Mouse (Mus musculus) spleen, postnatal 36 days (tissue): ENCODE measurements around the gene Tmem238.
"Not testable (repeated sequence)": the region's sequence is repeated elsewhere in the genome, so short reads cannot be mapped to it uniquely, and the experiment has no call there.

Source experiments
- DNase-seq, 2 experiments: peaks; one replicate each; pipeline ENCODE4 v3.0.0; 2022; ENCODE audit warnings: low spot score in 2 of 2, mixed read lengths in 1 of 2

The Tmem238 gene

DNA sequence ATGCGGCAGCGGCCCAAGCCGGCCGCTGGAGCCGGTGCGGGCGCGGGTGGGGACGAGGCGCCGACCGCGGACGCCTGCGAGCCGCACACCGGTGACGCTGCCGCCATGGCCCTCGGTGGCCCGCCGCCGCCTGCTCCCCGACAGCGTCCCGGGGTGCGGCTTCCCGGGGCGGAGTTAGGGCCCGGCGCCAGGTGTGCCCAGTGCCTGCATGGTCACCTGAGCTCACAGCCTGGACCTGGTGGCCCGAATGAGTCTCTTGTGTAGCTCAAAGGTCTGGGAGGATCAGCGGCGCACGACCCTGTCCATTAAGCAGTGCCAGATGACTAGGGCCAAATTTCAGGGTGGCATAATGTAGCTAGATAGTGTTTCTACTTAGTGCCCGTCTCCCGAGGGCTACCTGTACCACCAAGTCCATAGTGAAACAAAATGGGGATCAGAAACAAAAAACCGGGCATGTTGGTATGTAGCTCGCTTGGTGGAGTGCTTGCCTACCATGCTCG, at the start of gene Tmem238:
Tmem238 (minus strand) TSS at position 221 of the 500 bp plus-strand sequence.
- peak; percentile 18 to 25 for DNase-seq

DNA sequence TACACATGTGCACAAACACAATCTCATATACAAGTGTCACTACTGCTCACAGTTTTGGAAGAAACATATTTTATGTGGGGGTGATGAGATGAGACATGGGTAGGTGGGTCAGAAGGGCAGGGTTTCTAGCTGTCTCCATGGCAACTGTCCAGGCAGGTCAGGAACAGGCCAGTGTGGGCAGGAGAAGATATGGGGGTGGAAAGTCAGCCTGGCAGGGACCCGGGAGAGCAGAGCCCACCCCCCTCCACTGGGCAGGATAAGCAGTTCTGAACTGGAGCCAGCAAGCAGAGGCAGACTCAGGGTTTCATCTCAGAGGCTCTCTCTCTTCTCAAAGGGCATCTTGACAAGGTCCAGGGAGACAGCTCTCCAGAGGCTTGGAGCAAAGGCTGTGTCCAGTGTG, 48.2 kb upstream of the Tmem238 start:
- DNase-seq = no peak

DNA sequence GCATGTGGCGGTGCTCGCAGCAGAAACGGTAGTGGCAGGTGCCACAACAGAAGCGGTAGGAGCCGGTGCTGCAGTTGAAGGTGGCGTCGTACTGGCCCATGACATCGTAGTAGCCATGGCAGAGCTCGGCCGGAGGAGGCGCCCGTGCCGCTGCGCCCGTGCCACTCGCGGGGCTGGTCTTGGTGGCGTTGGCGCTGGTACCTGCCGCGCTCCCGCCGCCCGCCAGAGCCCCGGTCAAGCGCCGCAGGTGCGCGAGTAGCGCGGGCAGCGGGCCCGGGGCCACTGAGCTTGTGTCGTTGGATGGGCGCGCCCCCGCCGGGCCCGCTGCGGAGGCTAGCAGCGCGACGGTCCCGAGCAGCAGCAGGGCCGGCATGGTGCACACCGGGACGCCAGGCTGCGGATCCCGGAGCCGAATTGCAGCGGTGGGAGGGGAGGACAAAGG, 46.9 kb upstream of the Tmem238 start:
- peak; percentile 45 to 61 for DNase-seq

DNA sequence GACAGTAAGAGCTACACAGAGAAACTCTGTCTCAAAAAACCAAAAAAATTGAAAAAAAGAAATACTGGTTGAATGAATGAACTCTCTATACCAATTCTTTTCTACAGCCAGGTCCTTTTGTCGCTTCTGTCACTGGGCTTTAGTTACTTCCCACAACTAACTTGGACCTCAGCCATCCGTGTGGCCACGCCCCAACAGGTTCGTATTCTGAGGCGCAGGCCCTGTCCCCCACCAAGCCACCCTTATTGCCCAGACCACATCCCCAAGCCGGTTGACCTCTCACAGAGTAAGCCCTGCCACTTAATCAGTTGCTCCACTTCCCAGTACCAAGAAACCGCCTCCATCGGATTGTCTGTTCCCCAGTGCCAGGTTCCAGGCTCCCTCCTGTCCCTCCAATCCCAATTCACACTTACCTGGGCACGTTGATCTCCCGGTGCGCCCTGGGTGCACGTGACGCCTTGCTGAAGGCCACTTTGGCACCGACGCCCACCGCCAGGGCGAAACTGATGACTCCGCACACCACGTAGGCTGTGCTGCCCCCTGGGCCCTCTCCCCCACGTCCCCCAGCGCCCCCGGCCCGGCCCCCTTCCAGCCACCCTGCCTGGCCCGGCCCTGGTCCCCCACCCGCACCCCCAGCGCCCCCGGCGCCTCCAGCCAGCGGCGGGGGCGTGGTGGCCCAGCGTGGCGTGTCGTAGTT, 46.3 kb upstream of the Tmem238 start:
- peak in 1 of 2 experiments; percentile 26 for DNase-seq

DNA sequence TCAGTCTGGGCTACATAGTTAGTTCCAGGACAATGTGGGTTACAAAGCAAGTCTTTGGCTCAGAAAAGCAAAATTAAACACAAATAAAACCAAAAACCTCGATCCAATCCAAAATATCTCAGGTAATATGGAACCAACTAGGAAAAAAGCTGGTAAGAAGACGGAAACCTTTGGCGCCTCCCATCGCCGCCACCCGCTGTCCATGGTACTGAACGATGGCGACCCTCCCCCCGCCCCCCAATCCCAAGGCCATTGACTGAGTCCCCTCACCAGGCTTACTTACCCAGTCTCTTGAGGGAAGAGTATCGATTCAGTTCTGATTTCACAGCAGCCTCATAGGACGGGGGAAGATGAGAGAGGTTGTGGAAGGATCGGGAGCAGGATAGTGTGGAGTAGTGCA, 41.0 kb upstream of the Tmem238 start:
- no peak for DNase-seq

DNA sequence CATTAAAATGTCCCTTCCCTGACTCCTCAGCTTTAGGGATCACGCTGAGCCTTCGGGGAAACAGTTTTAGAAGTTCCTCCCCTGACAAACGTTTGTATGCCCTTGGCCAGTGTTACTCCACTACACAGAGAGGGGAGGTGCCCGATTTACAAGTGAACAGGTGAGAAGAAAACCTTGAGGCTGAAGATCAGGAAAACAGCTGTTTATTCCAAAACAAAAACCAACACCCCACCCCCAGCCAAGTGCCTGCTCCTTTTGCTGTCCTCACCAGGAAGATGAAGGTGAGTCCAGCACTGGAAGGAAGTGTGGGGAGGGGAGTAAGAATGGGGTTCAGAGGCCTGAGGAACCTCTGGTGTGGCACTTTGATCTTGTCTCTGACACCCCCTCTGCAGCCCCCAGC, 35.9 kb upstream of the Tmem238 start:
- DNase-seq = no peak

DNA sequence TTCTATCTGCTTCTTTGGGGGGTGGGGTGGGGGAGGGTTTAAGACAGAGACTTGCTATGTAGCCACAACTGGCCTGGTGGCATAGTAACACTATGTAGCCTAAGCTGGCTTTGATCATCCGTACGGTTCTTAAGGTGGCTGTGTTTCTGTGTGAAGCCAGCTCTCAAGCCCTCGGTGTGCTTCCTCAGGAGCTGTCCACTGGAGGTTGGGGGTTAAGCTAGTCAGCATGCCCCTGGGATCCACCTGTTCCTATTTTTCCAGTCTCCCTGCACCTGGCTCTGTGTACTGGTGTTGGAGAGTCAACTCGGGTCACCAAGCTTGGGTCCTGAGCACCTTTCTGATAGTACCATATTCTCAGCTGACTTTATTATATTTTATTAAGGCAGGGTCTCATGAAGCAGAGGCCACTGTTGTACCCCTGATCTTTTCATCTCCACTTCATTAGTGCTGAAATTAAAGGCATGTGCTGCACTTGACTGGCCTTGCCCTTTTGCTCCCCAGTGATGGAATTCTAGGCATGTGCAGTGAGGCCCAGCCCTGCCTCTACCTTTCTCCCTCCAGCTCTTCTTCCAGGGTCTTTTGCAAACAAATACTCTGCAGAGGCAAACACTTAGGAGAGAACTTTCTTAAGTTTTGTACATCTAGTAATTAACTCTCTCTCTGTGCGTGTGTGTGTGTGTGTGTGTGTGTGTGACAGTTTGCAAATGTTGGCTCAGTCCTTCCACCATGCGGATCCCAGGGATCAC, 32.9 kb upstream of the Tmem238 start:
- no peak for DNase-seq

DNA sequence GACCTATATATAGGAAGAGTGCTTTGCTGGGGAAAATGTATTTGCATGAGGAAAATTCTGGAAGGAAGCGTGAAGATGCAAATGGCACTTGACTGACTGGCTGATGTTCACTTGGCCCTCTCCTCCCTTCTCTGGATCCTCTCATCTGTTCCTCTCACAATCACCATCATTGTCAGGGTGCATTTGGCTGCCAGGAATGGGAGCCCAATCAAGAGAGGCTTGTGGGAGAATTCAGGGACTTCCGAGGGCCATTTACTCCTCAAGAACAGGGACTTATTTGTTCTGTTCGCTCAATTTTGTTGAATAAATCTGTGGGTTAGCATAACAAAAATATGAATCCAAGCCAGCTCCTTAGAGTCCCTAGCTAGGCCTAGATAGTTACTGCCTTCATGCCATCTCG, 32.2 kb upstream of the Tmem238 start:
- no peak for DNase-seq

DNA sequence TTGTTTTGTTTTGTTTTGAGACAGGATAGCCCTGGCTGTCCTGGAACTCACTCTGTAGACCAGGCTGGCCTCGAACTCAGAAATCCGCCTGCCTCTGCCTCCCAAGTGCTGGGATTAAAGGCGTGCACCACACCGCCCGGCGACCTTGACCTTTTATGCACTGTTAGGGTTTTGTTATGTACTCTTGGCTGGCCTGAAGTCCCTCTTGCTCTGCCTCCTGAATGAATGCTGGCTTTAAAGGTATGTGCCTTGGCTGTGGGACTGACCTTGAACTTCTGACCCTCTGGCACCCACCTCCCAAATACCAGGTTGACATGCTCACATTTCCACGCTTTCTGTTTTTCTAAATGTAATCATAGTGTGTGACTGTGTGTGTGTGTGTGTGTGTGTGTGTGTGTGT, 31.5 kb upstream of the Tmem238 start:
- not testable (repeated sequence) for DNase-seq

DNA sequence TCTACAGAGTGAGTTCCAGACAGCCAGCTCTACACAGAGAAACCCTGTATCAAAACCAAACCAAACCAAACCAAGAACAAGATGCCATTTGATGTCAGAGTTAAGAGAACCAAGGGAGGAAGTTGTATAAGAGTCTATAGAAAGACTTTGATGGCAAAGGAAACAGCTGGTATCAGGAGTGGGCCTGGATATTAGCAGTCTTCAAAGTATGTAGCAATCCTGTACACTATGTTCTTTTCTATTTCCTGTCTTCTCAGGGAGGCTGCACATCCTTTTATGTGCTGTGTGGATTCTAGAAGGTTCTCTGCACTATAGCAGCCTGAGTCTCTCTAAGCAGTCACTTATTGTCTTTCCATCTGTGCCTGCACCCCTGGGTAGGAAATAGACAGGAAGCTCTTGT, 27.1 kb upstream of the Tmem238 start:
- DNase-seq = no peak

DNA sequence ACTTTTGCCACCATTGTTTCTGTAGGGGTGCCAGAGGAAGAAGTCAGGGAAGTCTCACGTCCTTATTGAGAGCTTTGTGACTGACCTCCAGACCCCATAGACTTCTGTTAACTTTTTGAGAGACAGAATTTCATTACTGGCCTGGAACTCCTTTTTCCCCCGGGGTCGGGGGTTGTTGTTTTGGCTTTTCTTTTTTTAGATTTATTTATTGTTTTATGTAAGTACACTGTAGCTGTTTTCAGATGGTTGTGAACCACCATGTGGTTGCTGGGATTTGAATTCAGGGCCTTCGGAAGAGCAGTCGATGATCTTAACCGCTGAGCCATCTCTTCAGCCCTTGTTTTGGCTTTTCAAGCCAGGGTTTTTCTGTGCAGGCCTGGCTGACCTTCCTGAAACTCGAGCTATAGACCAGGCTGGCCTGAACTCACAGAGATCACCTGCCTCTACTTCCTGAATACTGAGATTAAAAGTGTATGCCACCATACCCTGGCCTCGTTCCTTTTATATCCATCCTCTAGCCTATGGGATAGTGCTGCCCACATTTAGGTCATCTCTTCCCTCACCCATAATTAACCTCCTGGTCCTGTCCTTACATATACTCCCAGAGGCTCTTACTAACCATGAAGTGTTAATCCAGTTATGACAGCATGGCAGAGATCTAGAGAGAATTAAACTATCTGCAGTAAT, 23.8 kb upstream of the Tmem238 start:
- no peak for DNase-seq

DNA sequence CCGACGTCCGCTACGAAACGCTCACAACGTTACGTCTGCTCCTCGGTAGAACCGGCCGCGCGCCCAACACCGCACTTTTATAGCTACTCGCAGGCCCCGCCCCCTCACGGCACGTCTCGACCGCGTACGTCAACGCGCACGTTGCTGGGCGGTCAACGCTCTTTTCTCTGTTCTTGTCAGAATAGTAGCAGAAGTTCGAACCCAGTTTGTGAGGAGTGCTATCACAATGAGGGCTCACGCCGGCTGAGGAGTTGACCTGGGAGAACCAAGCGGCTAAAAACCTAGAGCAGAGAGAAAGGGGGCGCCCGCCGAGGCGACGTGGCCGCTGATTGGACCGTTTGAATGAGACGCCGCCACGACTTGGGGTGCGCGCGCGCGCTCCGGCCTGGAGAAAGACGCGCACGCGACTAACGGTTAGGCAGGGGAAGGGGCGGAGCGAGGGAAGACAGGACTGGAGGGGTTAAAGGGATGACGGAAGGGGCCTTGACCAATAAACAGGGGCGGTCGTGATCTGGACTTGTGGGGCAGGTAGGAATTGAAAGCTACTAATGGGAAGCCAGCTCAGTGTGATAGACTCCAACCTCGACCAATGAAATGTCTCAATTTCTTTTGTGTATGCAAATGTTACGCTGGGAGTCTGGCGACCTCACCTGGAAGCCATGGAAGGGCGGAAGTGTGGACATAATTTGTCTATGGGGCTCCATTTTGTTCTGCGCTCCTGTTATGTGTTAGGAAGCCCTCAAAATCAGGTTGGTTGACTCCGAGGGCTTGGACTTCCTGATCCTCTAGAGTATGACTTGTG, 23.0 kb upstream of the Tmem238 start, which contains the start of gene Ube2s:
Ube2s (minus strand) TSS at position 288 of the 802 bp plus-strand sequence.
- DNase-seq = peak; percentile 99 to 100

DNA sequence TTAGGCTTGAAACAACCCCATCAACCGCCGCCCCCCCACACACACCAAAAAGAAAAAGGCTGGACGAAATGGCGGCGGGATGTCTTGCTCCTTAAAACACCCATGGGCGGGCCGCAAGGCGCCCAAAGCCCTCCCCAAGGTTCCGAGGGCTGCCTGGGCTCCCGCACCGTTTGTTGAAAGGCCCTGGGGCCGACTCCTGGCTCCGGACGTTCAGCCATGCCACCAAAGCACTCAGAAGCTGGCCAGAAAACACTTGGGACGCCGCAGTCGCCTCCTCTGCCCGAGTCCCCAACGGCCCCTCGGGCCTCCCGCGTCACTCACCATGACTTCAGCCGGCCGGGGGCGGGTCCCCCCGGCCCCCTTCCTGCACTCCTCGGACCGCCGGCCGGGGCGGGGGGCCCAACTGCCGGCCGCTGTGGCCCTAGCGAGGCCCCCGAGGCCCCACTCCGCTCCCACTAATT, 22.4 kb upstream of the Tmem238 start:
- peak in 1 of 2 experiments; percentile 49 for DNase-seq

DNA sequence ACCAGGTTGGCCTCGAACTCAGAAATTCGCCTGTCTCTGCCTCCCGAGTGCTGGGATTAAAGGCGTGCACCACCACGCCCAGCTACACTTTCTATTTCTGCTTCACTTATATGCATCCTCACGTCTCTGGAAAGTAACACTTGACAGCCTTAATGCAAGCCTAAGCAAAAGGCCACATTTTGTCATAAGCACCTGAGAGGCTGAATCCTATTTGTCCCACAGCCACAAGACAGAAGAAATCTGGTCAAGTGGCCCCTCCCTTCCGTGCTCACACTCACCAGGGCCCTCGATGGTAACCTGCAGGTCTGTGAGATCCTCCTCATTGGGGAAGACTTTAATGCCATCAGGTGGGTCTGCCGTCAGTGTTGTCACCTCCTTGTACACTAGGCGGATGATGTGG, 21.7 kb upstream of the Tmem238 start:
- not testable (repeated sequence) for DNase-seq

DNA sequence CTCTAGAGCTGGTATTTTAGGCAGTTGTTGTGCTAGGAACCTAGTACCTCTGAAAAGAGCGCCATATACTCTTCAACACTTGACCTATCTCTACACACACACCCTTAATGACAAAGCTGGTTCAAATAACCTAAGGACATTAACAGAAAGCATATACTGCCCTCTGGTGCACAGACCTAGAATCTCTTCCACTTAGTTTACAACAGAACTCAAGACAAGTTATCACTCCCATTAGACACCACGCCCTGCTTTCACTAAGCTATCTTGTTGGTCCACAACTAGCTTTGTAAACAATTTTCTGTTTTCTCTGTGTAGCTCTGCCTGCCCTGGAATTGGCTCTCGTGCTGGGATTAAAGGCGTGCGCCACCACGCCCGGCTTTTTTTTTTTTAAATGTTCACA, 17.3 kb upstream of the Tmem238 start:
- peak; percentile 42 to 65 for DNase-seq

DNA sequence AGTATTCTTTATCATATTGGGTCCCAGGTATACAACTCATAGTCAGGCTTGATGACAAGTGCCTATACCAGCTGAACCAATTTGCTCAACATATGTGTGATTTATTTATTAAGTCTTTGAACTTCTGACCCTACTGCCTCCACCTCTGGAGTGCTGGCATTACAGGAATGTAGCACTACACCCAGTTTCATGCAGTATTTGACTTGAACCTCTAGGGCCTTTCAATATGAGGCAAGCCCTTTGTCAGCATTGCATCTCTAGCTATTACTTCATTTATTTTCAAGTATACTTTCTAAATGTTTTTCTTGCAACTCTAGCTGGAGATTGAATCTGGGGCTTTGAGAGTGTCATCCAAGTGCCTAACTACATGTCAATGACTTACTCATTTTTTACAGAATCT, 12.8 kb upstream of the Tmem238 start:
- no peak for DNase-seq

DNA sequence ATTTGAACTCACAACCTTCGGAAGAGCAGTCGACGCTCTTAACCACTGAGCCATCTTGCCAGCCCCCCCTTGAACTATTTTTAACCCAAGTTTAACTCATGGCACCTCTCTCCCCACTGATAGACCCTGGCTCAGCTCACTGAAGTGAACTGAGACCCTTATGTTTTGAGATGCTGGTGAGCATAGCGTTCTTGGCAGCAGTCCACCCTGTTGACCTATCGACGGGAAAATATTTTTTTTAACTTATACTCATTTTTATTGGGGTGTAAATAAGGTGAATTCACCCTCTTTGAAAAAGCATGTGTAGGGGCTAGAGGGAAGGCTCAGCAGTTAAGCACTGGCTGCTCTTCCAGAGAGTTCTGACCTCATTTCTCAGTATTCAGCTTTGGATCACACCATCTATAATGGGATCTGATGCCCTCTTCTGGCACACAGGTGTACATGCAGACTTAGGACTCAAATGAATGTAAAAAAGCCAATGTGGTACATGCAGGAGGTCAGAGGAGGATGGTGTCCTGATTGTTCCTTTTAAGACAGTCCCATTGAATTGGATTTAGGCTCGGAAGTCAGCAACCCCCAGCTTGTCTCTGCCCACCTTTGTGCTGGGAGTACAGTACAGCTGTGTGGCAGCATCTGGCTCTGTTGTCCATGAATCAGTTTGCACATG, 6.4 kb upstream of the Tmem238 start:
- DNase-seq = peak; percentile 28 to 38

DNA sequence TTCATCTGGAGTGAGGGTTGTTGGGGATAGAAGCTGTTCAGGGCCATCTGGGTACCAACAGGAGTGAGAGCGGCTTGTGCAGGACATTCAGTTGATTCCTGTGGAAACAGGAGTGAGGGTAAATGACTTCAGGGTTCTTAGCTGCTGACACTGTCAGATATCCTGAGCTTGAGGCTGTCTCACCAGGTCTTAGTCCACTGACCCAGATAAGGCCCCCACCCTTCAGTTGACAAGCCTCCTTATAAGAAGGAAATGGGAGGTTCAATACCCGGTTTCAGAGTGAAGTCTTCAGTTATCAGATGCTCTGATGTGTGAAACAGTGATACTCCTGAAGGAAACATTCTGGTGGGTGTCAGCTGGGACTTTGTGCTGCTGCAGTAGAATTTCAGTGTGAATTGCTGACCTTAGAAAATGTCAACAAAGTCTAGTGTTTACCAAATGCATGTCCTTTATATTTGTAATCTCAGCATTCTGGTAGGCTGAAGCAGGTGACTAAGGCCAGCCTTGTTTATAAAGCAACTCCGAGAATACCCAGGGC, 5.2 kb upstream of the Tmem238 start:
- no peak for DNase-seq

DNA sequence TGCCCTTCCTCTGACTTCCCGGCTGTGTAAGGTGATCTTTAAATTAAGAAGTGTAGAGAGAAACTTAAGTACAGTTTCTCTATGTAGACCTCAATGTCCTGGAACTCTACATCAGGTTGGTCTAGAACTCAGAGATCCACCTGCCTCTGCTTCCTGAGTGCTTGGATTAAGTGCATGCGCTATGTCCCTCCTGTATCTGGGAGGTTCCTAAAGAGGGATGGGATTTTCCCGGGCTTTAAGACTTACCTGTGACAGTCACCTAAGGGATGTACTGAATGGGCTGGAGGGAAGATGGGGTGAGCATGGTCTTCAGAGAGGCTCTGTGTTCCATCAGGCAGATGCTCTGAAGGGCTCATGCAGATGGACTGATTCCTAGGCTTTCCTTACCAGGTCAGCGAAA, 4.2 kb upstream of the Tmem238 start:
- DNase-seq = no peak

DNA sequence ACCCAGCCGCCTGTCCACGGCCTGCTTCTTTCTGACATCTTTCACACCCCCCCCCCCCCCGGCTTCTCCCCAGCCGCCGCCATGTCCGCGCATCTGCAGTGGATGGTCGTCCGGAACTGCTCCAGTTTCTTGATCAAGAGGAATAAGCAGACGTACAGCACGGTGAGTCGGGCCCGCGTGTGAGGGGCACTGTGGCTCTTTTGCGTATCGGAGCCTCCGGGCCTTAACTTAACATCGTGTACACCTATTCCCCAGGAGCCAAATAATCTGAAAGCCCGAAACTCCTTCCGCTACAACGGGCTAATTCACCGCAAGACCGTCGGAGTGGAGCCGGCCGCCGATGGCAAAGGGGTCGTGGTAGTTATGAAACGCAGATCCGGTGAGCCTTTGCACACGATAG, 3.8 kb upstream of the Tmem238 start:
- DNase-seq = not testable (repeated sequence)
